Mouse (Mus musculus) cerebellum, adult 2 months (tissue): ENCODE measurements around the gene Zfr. TPM values are rescaled to one million over a fixed set of nuclear protein-coding genes. Genes with fewer than 3 reads are reported as not detected.
A peak's percentile ranks its signal among the peaks of the same experiment; 100 is the strongest.

Source experiments
- DNase-seq, 2 experiments: peaks; one replicate each; pipeline ENCODE4 v3.0.0; 2021
- H3K27ac ChIP-seq: fragments of 200-500 bp; 2 replicates; pipeline ENCODE4 v1.5.1; 2012; ENCODE audit warnings: low read length, control low read depth, inconsistent platforms; ENCODE audit not compliant: insufficient read depth
- H3K27me3 ChIP-seq: fragments of 200-500 bp; 2 replicates; pipeline ENCODE4 v1.6.1; 2012; ENCODE audit warnings: inconsistent platforms, mild to moderate bottlenecking, low read length, moderate library complexity; ENCODE audit not compliant: control insufficient read depth, insufficient read depth
- H3K4me1 ChIP-seq: fragments of 200-500 bp; 2 replicates; pipeline ENCODE4 v1.6.1; 2011; ENCODE audit warnings: low read length; ENCODE audit not compliant: control insufficient read depth, insufficient read depth
- H3K4me3 ChIP-seq: fragments of 200-500 bp; replicated peaks from 2 replicates; pipeline ENCODE3; 2011; ENCODE audit warnings: mild to moderate bottlenecking, low read depth, low read length, control low read depth; ENCODE audit not compliant: insufficient read depth
- CTCF ChIP-seq: fragments of 200-500 bp; IDR thresholded peaks from 2 replicates; pipeline ENCODE4 v1.5.1; 2011; ENCODE audit warnings: low read depth, mild to moderate bottlenecking, control low read depth, low read length, moderate library complexity, borderline replicate concordance; ENCODE audit not compliant: insufficient read depth
- POLR2A ChIP-seq: fragments of 200-500 bp; IDR thresholded peaks from 2 replicates; pipeline ENCODE4 v1.6.1; 2011; ENCODE audit warnings: low read length, control low read depth, borderline replicate concordance; ENCODE audit not compliant: insufficient read depth
- WGBS: fragments of 180-500 bp; shearing (Covaris S2); methylation state at CpG from one replicate; pipeline ENCODE4 v1.1.7; 2018; 5-methylcytosine and 5-hydroxymethylcytosine counted together
- polyA plus RNA-seq: library from polyadenylated mRNA; depleted of rRNA; stranded (reverse); fragments of >200 nt; gene quantifications from 2 replicates; pipeline ENCODE4 v1.2.3, GENCODE M21; 2012; rRNA removed

Gene Zfr
- 109 and 111 TPM in 2 replicates for polyA plus RNA-seq

GRCm38 (mm10) chr15:12117242-12118092 lies at the start of gene Zfr:
Gene Zfr (plus strand): TSS chr15:12117831.
- H3K4me1 ChIP-seq: no peaks in the 10 kb centered on the region; the same call in 1 of the 2 replicates
- no peaks in the 10 kb centered on the region for H3K27me3 ChIP-seq
- WGBS: 1% methylated on average over 59 of the region's 59 CpGs
- peak within 1 kb of the TSS; percentile 93 for H3K4me3 ChIP-seq
- peak within 1 kb of the TSS; percentile 97 for H3K27ac ChIP-seq
- peak; percentile 93 to 96 for DNase-seq
- TF ChIP-seq CTCF (0 out of 2 replicates have a peak, but pooled peaks have one; percentile 13), POLR2A (peak; percentile 74; the same call in 1 of the 2 replicates)

- Histone ChIP-seq H3K4me1 (peaks cover 6% of the 10 kb centered on the region; the same call in 1 of the 2 replicates), H3K27ac (no peak overlapping the region), H3K27me3 (no peaks in the 10 kb centered on the region), H3K4me3 (no peak overlapping the region)
- no peak for DNase-seq
- WGBS: 49% methylated on average over 2 of the region's 2 CpGs
- TF ChIP-seq POLR2A (no peak), CTCF (no peak)
Measured at GRCm38 (mm10) chr15:12067971-12068370, 49.7 kb upstream of the Zfr start.

GRCm38 (mm10) chr15:12068395-12069218 lies 49.0 kb upstream of the Zfr start:
- WGBS: 80% methylated on average over 9 of the region's 9 CpGs

GRCm38 (mm10) chr15:12072709-12073336 lies 44.8 kb upstream of the Zfr start:
- 83% methylated on average over 7 of the region's 7 CpGs for WGBS
- DNase-seq: no peak
- Histone ChIP-seq H3K27ac (no peak overlapping the region), H3K27me3 (no peaks in the 10 kb centered on the region), H3K4me3 (no peak overlapping the region), H3K4me1 (no peaks in the 10 kb centered on the region)
- TF ChIP-seq POLR2A: no peak
- TF ChIP-seq CTCF: no peak

More at GRCm38 (mm10) chr15:12068395-12069218, 49.0 kb upstream of the Zfr start:
- Histone ChIP-seq H3K27ac (no peak overlapping the region), H3K27me3 (no peaks in the 10 kb centered on the region), H3K4me3 (no peak overlapping the region), H3K4me1 (peaks cover 6% of the 10 kb centered on the region; the same call in 1 of the 2 replicates)
- no peak for DNase-seq
- no peak for TF ChIP-seq POLR2A
- no peak for TF ChIP-seq CTCF

GRCm38 (mm10) chr15:12074426-12074825 lies 43.2 kb upstream of the Zfr start:
- no peak overlapping the region for H3K27ac ChIP-seq
- H3K4me3 ChIP-seq: no peak overlapping the region
- H3K27me3 ChIP-seq: no peaks in the 10 kb centered on the region
- no peak for DNase-seq
- 83% methylated on average over 6 of the region's 6 CpGs for WGBS
- TF ChIP-seq POLR2A: no peak
- TF ChIP-seq CTCF: no peak
- H3K4me1 ChIP-seq: no peaks in the 10 kb centered on the region

- Histone ChIP-seq H3K4me1 (peaks cover 4% of the 10 kb centered on the region; the same call in 1 of the 2 replicates), H3K27ac (no peak overlapping the region), H3K27me3 (no peaks in the 10 kb centered on the region), H3K4me3 (no peak overlapping the region)
- DNase-seq: no peak
- 92% methylated on average over 13 of the region's 13 CpGs for WGBS
- TF ChIP-seq CTCF (no peak), POLR2A (no peak)
Measured at GRCm38 (mm10) chr15:12082344-12082743, 35.3 kb upstream of the Zfr start.

- H3K4me3 ChIP-seq: no peak overlapping the region
- TF ChIP-seq POLR2A: no peak
- TF ChIP-seq CTCF: no peak
- H3K27me3 ChIP-seq: no peaks in the 10 kb centered on the region
- 14% methylated on average over 6 of the region's 6 CpGs for WGBS
- H3K27ac ChIP-seq: no peak overlapping the region
- no peak for DNase-seq
- H3K4me1 ChIP-seq: peaks cover 4% of the 10 kb centered on the region; the same call in 1 of the 2 replicates
Measured at GRCm38 (mm10) chr15:12084164-12084563, 33.5 kb upstream of the Zfr start.
